Mouse (Mus musculus): Measurements from ENCODE around the gene C1qtnf7.

Gene C1qtnf7

DNA sequence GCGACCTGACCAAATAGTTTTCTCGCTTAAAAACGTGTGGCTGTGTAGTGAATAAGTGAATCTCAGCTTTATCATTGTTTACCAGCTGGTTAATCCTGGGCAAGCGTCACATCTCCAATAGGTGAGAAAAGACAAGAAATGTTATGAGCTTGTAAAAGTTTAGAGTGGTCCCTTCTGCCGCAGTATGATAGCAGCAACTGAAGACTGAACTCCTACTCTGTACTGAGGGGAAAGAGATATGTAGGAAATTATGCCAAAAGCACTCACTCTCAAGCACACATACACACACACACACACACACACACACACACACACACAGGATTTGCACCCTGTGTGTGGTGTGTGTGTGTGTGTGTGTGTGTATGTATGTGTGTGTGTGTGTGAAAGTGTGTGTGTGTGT lies 26.2 kb downstream of the C1qtnf7 start:
- no peak for DNase-seq

GRCm38 (mm10) chr5:43542246-43542845 lies 27.0 kb downstream of the C1qtnf7 start:
- DNase-seq = no peak

GRCm38 (mm10) chr5:43549951-43550350 lies 34.6 kb downstream of the C1qtnf7 start:
- DNase-seq = no peak

- no peak for DNase-seq
Measured at GRCm38 (mm10) chr5:43550444-43550843, 35.1 kb downstream of the C1qtnf7 start.

DNA sequence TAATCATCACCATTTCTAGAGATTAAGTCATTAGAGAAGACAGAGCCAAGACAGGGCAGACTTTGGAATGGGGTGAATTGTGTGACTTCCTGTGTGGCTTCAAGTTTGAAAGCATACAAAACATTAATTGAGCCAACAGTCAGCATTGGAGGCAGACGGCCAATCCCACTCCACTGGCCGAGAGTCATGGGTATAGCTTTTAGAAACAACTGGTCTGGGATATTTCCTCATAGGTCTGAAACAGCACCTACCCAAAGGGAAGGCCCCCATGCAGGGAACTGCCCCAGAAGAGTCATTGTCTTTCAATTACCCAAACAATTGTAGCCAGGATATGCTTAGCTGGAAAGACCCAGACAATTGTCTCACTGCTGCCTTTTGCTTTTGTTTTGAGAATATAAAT lies 39.5 kb downstream of the C1qtnf7 start:
- no peak for DNase-seq

- DNase-seq = no peak
Measured at GRCm38 (mm10) chr5:43555406-43555805, 40.1 kb downstream of the C1qtnf7 start.

DNA sequence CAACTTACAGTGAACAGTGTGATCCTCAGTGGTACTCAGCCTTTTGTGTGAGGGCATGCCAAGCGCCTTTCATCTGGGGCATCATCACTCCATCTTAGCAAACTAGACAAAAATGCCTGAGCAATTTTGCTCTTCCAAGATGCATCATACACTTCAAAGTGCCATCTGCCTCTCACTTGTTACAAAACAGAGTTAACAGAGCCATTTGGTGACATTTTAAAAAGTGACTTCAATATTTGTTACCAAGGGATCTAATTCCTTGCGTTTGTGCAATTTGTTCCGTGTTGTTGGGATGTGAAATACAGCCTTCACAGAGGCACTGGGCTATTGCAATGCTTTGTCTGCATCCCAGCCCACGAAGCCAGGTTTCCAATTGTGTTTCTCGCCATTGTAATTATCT lies 42.1 kb downstream of the C1qtnf7 start:
- no peak for DNase-seq

- DNase-seq = no peak
Measured at GRCm38 (mm10) chr5:43561639-43562252, 46.4 kb downstream of the C1qtnf7 start.

DNA sequence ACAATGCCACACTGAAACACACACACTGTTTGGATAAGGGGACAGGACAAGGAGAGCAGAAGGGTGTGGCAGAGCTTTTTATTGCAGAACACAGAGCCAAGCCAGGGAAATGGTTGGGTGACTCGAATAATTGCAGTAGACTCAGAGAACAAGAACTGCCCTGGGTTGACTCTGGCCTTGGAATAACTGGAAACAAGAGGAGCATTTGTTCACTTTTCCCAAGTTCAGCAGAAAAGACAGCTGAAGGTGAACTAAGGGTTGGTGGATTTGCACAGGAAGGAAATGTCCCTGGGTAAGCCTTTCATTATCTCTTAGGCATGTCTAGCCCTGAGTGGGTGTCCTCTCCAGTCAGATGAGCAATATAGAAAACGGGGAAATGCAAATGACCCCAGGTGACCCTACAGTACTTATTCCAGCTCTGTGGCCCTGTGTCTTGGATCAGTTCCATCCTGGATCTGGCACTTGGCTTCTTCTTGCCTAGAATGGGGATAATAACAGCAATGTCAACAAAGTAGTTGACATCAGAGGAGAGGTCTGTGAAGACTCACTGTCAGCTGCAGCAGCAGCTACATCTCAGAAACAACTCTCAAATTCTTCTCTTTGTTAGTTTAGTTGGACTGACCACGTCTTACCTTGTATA lies 54.5 kb downstream of the C1qtnf7 start:
- no peak for DNase-seq

GRCm38 (mm10) chr5:43582876-43583275 lies 67.5 kb downstream of the C1qtnf7 start:
- DNase-seq = peak; percentile 16

DNA sequence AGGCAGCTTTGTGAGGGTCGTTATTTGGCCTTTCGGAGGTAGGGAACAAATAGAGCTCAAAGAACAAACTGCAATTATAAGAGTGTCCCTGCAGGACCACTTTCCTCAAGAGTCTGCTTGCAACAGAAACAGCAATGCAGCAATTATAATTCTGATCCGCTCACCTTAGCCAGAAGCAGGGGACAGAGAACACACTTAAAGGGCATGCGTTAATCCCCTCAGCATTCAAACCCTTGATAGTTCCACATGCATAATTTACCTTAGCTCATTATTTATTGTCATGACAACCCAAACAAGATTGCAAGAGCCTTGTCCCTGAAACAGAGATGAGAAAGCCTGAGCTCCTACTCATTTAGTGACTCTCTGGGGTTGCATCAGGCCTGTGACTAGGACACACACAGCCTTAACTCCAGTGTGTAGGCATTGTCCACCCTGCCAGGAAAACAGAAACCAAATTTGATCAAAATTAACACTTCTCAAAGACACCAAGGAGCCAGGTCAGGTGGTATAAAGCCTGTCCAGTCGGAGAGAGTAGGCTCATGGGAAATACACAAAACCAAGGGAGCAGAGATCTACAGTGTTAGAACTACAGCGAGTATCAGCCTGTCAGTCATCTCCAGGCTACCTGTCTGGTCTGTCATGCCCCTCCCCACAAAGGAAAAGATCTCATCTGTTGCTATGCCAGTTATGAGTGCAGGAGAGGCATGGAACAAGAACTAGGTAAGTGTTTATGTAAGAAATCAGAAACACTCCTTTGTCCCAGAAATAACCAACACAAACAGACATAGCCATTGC lies 68.2 kb downstream of the C1qtnf7 start:
- DNase-seq = no peak

GRCm38 (mm10) chr5:43584464-43584863 lies 69.1 kb downstream of the C1qtnf7 start:
- no peak for DNase-seq

- no peak for DNase-seq
Measured at GRCm38 (mm10) chr5:43585406-43586245, 70.3 kb downstream of the C1qtnf7 start.

- DNase-seq = no peak
Measured at GRCm38 (mm10) chr5:43588791-43589439, 73.6 kb downstream of the C1qtnf7 start.

DNA sequence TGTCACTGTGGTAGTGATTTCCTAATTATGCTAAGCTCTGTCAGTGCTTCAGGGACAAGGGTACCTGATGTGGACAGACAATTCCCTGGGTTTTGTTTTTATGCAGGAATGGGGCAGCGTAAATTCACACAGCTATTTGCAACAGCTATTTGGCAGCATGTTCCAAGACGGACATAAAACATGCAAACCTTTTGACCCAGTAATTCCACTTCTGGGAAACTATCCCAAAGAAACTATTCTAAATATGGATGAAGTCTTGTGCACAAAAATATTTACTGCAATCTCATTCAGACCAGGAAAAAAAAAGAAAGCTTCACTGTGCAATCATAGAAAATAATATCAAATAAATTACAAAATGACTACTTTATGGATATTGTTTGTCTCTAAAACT lies 74.1 kb downstream of the C1qtnf7 start:
- DNase-seq = no peak

DNA sequence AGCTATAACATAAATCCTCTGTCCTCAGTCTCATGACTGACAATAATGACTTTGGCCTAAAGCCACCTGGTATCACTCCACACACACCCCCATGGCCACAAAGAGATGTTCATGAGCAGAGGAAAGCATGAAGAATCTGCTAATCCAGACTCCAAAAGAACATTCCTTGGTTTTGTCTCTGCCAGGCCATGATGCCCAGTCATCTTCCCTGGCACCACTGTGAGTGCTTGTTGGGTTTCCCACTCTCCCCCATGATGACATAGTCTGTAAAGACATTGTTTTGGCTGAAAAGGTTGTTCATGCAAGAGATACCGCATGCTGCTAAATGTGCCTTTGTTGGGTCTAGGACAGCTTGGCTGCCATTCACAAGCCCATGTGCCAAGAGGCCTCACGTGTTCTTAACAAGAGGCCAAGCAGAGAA lies 75.0 kb downstream of the C1qtnf7 start:
- no peak for DNase-seq

DNA sequence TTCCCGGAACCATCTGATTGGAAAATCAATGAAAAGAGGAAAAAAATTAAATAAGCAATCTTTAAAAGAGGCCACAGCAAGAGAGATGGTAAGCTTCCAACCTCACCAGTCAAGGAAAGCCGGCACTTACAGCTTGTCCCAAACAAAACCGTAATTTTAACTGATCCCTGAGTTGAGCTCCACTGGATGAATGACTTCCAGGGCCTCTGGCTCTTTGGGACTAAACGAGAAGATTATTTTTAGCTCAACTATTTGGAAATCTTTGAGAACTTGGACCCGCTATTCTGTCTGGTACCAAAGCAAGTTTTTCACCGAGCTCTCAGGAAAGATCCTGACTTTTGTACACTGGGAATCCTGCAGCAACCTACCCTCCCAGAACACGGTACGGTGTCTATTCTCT lies 86.3 kb downstream of the C1qtnf7 start:
- no peak for DNase-seq

- DNase-seq = no peak
Measured at GRCm38 (mm10) chr5:43602518-43602917, 87.2 kb downstream of the C1qtnf7 start.

DNA sequence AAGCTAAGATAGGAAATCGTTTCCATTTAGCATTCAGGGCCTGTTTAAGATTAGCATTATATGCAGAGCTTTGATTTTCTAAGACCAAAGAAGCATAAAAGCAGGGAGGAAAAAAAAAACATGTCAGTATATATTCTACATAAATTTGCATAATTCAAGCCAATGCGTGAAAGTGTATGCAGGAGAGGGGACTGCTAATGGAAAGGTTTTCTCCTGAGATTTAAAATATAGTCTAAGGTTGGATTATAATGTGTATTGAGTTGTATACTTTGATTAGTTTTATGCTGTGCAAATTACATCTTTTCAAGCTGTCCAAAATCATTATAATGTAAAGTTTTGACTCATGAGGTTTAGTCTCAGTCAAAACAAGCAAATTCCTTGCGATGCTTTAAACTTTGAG lies 88.2 kb downstream of the C1qtnf7 start:
- no peak for DNase-seq

DNA sequence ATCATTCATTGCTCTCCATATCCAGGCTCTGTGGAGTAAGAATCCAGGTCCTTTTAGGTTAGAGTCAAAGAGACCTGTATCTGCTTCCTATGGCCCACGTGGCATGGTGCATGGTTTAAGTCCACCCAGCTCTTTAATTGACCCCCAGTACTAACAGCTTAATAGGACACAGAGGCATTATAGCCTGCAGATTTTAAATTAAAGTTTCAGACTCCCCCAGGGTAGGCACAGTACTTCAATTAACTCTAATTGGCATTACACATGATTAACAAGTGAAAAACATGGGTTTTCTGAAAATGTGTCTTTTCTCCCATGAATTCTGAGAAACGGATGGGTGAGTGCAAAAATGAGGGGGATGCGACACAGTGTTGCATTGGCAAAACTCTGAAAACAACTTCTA lies 92.7 kb downstream of the C1qtnf7 start:
- DNase-seq = no peak

DNA sequence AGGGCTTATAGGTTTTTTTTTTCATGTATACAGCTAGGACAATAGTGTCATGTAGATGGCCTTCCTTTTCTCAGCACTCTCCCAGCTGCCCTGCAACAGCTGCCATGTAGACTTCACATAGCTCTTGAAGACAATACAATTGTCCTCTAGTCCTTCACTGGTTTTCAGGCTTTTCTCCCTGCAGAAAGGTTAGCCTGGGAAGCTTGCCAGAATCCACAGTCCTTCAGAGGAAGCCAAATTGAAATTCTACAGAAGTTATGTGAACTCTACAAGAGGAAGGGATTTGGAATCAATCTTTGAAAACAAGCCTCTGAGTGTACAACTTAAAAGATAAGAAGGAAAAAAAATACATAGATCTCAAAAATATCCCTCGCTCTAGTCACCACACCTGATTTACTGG lies 94.4 kb downstream of the C1qtnf7 start:
- DNase-seq = no peak

- no peak for DNase-seq
Measured at GRCm38 (mm10) chr5:43621575-43622299, 106.4 kb downstream of the C1qtnf7 start.
